Mouse (Mus musculus) stomach, embryonic 16.5 days (tissue): ENCODE measurements at regions not wholly inside any gene's neighbourhood (a gene's known extent, or its start where the extent isn't known, plus 50 kb on each side); places are given as distances from the start of the nearest gene placed in this dataset.

Experiments used
- ATAC-seq: fragments of 200-750 bp; cut with Nextera tagmentation; 2 replicates; pipeline ENCODE4 v1.8.0; 2017; ENCODE audit warnings: moderate number of reproducible peaks, moderate TSS enrichment; ENCODE audit not compliant: insufficient read depth, low FRiP score
- H3K27ac ChIP-seq: fragments of 300-500 bp; sonication (generic); 2 replicates; pipeline ENCODE4 v1.5.1; 2014; ENCODE audit warnings: low read length
- H3K27me3 ChIP-seq: fragments of 300-500 bp; sonication (generic); 2 replicates; pipeline ENCODE4 v1.6.1; 2014; ENCODE audit warnings: low read length, control low read depth, mixed read lengths; ENCODE audit not compliant: control insufficient read depth, insufficient read depth
- H3K36me3 ChIP-seq: fragments of 300-500 bp; sonication (generic); 2 replicates; pipeline ENCODE4 v1.6.1; 2014; ENCODE audit warnings: low read length; ENCODE audit not compliant: control insufficient read depth, insufficient read depth
- H3K4me1 ChIP-seq: fragments of 300-500 bp; sonication (generic); 2 replicates; pipeline ENCODE4 v1.6.1; 2014; ENCODE audit warnings: low read length, control low read depth, mixed read lengths; ENCODE audit not compliant: control insufficient read depth, insufficient read depth
- H3K4me2 ChIP-seq: fragments of 300-500 bp; sonication (generic); 2 replicates; pipeline ENCODE4 v1.6.1; 2014; ENCODE audit warnings: low read depth, low read length, mixed read lengths
- H3K4me3 ChIP-seq: fragments of 300-500 bp; sonication (generic); replicated peaks from 2 replicates; pipeline ENCODE4 v1.5.1; 2014; ENCODE audit warnings: mild to moderate bottlenecking, low read length
- H3K9ac ChIP-seq: fragments of 300-500 bp; sonication (generic); 2 replicates; pipeline ENCODE4 v1.6.1; 2014; ENCODE audit warnings: low read length
- H3K9me3 ChIP-seq: fragments of 300-500 bp; sonication (generic); replicated peaks from 2 replicates; pipeline ENCODE4 v1.6.1; 2016; ENCODE audit warnings: low read length, control low read depth; ENCODE audit not compliant: control insufficient read depth
- WGBS: fragments of 180-500 bp; shearing (Covaris S2); extraction: QIAGEN DNeasy Blood & Tissue Kit; methylation state at CpG from one replicate; pipeline ENCODE4 v1.1.7; 2014; 5-methylcytosine and 5-hydroxymethylcytosine counted together

DNA sequence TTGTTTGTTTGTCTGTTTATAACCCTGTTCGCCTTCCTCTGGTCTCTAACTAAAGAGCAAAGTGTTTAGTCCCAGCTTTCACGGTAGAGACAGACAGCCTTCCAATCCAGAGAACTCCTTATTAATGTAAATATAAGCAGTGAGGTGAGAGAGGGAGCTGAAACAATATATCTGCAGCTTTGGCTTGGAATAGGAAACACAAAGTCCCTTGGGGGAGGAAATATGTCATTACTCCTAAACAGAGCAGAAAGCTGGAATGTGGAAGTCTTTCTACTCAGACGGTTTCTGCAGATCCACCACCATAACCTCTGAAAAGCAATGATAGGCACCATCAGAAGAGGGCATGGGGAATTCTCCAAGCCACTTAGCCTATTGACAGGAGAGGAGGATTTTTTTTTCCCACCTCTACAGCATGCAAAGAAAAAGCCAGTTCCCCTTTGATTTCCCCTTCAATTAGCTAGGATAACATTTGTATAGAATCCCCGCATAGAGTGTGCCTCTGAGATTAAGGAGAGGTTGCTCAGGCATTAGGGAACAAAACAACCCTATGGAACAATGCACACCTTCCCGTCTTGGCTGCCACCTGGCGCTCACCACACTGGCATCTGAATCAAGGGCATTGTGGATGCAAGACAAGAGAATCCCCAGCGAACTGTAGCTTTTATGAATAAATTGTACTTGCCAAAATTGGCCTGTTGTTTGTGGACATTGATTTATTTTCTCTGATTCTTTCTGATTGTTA, 281.9 kb upstream of the Kirrel3 start:
- 31% methylated on average over 7 of the region's 7 CpGs for WGBS
- ATAC-seq = no peak
- Histone ChIP-seq H3K4me2 (no peak overlapping the region), H3K27ac (no peak overlapping the region), H3K27me3 (no peaks in the 10 kb centered on the region), H3K4me3 (no peak overlapping the region), H3K9me3 (no peaks in the 10 kb centered on the region), H3K4me1 (no peaks in the 10 kb centered on the region), H3K9ac (no peak overlapping the region), H3K36me3 (no peaks in the 10 kb centered on the region)

DNA sequence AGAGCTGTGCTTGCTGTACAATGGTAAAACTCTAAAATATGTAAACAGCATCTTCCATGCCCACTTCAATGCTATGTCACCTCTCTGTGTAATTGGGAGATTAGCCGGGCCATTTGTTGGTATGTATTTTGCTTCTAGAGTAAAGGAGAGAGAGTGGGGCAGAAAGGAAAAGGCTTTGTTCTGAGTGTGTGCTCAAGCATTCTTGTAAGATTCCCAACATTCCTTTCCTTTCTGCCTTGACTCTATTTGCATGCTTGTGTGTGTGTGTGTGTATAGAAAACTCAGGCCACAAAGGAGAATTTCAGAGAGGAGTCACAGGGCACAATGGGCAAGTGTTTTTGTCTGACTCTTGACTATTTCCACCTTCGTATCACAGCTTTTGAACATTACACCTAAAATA, 281.2 kb upstream of the Kirrel3 start:
- 65% methylated on average over 2 of the region's 2 CpGs for WGBS
- Histone ChIP-seq H3K9me3 (no peaks in the 10 kb centered on the region), H3K4me2 (no peak overlapping the region), H3K36me3 (no peaks in the 10 kb centered on the region), H3K9ac (no peak overlapping the region), H3K4me1 (no peaks in the 10 kb centered on the region), H3K27me3 (no peaks in the 10 kb centered on the region), H3K4me3 (no peak overlapping the region), H3K27ac (no peak overlapping the region)
- no peak; the same call in 1 of the 2 replicates for ATAC-seq

DNA sequence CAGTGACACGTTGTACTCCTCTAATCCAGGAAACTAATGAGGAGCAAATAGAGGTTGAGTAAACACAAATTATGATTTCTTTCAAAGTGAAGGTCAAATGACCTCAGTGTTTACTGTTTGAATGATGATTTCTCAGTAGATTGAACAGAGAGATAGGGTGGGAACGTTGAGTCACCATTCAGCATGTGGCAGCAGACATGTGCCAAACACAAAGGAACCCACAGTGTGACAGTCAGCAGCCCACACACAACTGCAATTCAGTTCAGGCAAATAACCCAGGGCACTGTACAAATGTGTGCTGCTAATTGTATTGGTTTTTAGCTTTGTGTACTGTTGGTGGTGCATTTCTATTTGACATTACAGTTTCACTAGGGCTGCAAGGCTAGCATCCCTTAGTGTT, 254.1 kb upstream of the Kirrel3 start:
- H3K36me3 ChIP-seq = no peaks in the 10 kb centered on the region
- H3K4me1 ChIP-seq = no peaks in the 10 kb centered on the region
- no peaks in the 10 kb centered on the region for H3K27me3 ChIP-seq
- no peak overlapping the region for H3K4me3 ChIP-seq
- H3K4me2 ChIP-seq = no peak overlapping the region
- no peak overlapping the region for H3K27ac ChIP-seq
- no peak for ATAC-seq
- H3K9me3 ChIP-seq = no peaks in the 10 kb centered on the region
- 18% methylated on average over 2 of the region's 2 CpGs for WGBS
- no peak overlapping the region for H3K9ac ChIP-seq

DNA sequence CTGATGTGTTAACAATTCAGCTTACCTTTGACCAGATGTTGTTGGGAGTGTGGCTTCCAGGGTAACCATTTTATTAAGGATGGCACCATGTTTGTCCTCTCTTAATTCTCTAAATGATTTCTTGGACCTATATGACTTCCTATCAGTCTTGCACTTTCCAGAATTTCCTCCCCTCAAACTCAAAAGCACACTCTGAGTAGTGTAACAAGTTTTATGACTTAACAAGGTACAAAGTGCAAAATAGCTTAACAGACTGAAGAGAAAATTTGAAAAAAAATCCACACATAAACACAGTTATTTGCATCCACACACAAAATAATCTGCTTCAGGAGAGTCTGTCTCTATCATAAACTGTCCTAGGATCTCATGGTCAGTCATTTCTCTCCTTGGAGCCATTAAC, 251.0 kb upstream of the Kirrel3 start:
- H3K4me1 ChIP-seq = no peaks in the 10 kb centered on the region
- H3K4me3 ChIP-seq = no peak overlapping the region
- H3K9ac ChIP-seq = no peak overlapping the region
- no peaks in the 10 kb centered on the region for H3K27me3 ChIP-seq
- H3K4me2 ChIP-seq = no peak overlapping the region
- no peaks in the 10 kb centered on the region for H3K9me3 ChIP-seq
- no peak overlapping the region for H3K27ac ChIP-seq
- H3K36me3 ChIP-seq = no peaks in the 10 kb centered on the region
- no peak for ATAC-seq

DNA sequence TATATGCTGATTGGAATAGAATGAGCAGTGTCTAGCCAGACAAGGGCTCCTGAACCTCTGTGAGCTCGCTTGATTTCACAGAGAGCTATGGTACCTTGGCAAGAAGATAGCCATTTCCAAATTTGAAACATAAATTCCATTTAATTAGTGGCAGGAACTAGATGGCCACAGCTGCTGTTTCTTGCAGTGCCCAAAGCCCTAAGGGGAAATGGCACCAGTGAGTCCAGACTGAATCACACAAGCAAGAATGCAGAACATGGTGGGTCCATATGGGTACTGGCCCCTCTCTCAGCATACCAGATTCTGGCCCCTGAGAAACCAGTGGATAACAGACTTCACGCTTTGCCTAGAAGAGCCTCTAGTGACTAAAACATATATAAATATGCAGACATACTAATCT, 246.2 kb upstream of the Kirrel3 start:
- no peaks in the 10 kb centered on the region for H3K9me3 ChIP-seq
- H3K4me2 ChIP-seq = no peak overlapping the region
- H3K27ac ChIP-seq = no peak overlapping the region
- no peak overlapping the region for H3K4me3 ChIP-seq
- H3K36me3 ChIP-seq = no peaks in the 10 kb centered on the region
- no peak overlapping the region for H3K9ac ChIP-seq
- WGBS = 91% methylated on average over 2 of the region's 2 CpGs
- H3K4me1 ChIP-seq = no peaks in the 10 kb centered on the region
- H3K27me3 ChIP-seq = no peaks in the 10 kb centered on the region
- no peak for ATAC-seq

DNA sequence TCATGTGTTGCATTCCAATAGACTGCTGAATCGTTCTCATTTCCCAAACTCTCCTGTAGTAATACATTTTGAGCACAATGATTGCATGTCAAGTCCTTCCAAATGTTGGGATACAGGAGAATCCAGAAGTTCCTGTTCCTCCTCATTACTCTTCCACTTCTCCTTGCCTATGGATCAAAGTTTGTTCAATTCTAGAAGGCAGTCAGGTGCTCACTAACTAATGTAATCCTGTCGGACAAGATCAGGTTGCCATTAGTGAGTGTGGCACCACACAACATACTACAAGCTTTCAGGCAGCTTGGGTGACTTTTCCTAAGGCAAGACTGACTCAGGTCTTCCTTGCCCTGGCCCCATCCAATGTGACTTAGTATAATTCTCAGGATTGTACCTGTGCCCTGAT, 242.0 kb upstream of the Kirrel3 start:
- WGBS = 74% methylated on average over 2 of the region's 2 CpGs

DNA sequence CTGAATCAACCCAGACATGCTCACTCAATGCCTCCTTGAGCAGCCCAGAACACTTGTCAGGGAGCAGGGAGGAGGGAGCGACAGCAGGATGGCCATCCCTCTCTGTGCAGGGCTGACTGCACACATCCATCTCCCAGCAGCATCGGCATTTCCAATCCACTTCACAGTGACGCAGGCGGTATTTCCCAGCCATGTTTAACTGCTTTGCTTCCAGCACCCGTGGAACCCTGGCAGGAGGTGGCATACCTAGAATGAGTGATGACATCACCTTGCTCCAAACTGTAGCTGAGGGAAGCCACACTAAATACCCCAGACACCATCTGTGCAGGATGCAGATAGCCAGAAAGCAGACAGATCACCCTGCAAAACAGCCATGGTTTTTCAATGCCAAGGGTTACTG, 241.1 kb upstream of the Kirrel3 start:
- H3K27ac ChIP-seq = no peak overlapping the region
- H3K36me3 ChIP-seq = no peaks in the 10 kb centered on the region
- no peaks in the 10 kb centered on the region for H3K4me1 ChIP-seq
- no peaks in the 10 kb centered on the region for H3K9me3 ChIP-seq
- H3K9ac ChIP-seq = no peak overlapping the region
- 68% methylated on average over 5 of the region's 5 CpGs for WGBS
- ATAC-seq = no peak
- no peak overlapping the region for H3K4me3 ChIP-seq
- no peak overlapping the region for H3K4me2 ChIP-seq
- H3K27me3 ChIP-seq = no peaks in the 10 kb centered on the region

More for the DNA sequence above, 242.0 kb upstream of the Kirrel3 start:
- no peak for ATAC-seq
- no peaks in the 10 kb centered on the region for H3K4me1 ChIP-seq
- no peaks in the 10 kb centered on the region for H3K9me3 ChIP-seq
- no peak overlapping the region for H3K4me2 ChIP-seq
- no peak overlapping the region for H3K4me3 ChIP-seq
- H3K9ac ChIP-seq = no peak overlapping the region
- H3K36me3 ChIP-seq = no peaks in the 10 kb centered on the region
- H3K27me3 ChIP-seq = no peaks in the 10 kb centered on the region
- no peak overlapping the region for H3K27ac ChIP-seq

DNA sequence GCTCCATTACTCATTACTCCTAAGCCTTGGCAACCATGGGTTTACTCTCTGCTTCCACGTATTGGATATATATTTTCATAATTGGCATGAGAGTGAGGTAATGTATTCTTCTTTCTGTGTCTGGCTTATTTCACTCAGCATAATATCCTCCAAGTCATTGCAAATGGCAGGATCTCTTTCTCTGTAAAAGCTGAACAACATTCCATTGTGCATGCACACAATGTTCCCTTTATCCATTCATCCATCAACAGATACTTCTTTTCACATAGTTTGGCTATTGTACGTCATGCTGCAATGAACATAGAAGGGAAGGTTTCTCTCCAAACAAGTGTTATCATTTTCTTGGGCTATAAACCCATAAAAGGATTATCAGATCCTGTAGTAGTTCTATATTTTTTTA, 232.9 kb upstream of the Kirrel3 start:
- WGBS = 65% methylated on average over 2 of the region's 2 CpGs
- Histone ChIP-seq H3K4me1 (no peaks in the 10 kb centered on the region), H3K9ac (no peak overlapping the region), H3K27ac (no peak overlapping the region), H3K4me2 (no peak overlapping the region), H3K27me3 (no peaks in the 10 kb centered on the region), H3K9me3 (no peaks in the 10 kb centered on the region), H3K4me3 (no peak overlapping the region), H3K36me3 (no peaks in the 10 kb centered on the region)
- no peak for ATAC-seq

DNA sequence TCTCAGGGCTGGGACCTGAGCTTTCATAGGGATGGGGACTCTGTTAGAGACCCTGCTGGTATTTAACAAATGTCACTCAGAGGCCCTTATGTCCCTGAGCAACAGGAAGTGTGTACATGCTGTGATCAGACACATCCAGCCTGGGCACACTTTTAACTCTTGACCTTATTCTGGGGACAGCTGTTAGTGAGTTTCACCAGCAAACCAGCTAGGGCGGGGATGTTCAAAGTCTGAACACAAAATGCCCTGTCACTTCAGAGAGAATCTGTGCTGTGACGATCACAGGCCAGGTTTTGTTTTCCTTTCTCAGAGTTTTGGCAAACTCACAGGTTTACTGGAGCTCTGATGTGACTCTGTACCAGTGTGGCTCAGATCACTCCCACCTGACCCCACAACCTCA, 227.2 kb upstream of the Kirrel3 start:
- no peak for ATAC-seq
- 59% methylated on average over 2 of the region's 2 CpGs for WGBS
- no peaks in the 10 kb centered on the region for H3K27me3 ChIP-seq
- no peak overlapping the region for H3K27ac ChIP-seq
- no peaks in the 10 kb centered on the region for H3K36me3 ChIP-seq
- H3K4me3 ChIP-seq = no peak overlapping the region
- H3K4me1 ChIP-seq = no peaks in the 10 kb centered on the region
- H3K4me2 ChIP-seq = no peak overlapping the region
- no peak overlapping the region for H3K9ac ChIP-seq
- H3K9me3 ChIP-seq = no peaks in the 10 kb centered on the region
